Mouse (Mus musculus): ENCODE measurements around the gene Tmsb15b2. TPM values are rescaled to one million over a fixed set of nuclear protein-coding genes. Genes with fewer than 3 reads are reported as not detected.

Gene Tmsb15b2
- total and polyA plus RNA-seq, 3 experiments: not detected

Other genes with a start within 250 kb of the Tmsb15b2 start
- 617 and 648 TPM in 2 replicates for gene Morf4l2, start 231.8 kb downstream of the Tmsb15b2 start, total RNA-seq (2012; rRNA removed)
- gene Morf4l2, start 231.8 kb downstream of the Tmsb15b2 start, polyA plus RNA-seq (2012; ENCODE audit: insufficient read depth in 1 of 2, insufficient read length in 2 of 2, low read depth in 1 of 2, low replicate concordance in 2 of 2, missing spikeins in 1 of 2): 100 to 1,000 TPM in 1 of 2 experiments, not detected in 1; 921 TPM
- not detected in 2 replicates for gene Glra4, start 195.4 kb downstream of the Tmsb15b2 start, total RNA-seq (2012; rRNA removed)
- gene Glra4, start 195.4 kb downstream of the Tmsb15b2 start, polyA plus RNA-seq (2012; ENCODE audit: insufficient read depth in 1 of 2, insufficient read length in 2 of 2, low read depth in 1 of 2, low replicate concordance in 2 of 2, missing spikeins in 1 of 2): under 1 TPM in 1 of 2 experiments, not detected in 1; 0.13 TPM
- gene Plp1, start 152.8 kb downstream of the Tmsb15b2 start, total RNA-seq (2012; rRNA removed): 1.0 and 1.2 TPM in 2 replicates
- 10 to 100 TPM in 1 of 2 experiments, 1 to 10 TPM in 1; 2.5 to 30.8 TPM for gene Plp1, start 152.8 kb downstream of the Tmsb15b2 start, polyA plus RNA-seq (2012; ENCODE audit: insufficient read depth in 1 of 2, insufficient read length in 2 of 2, low read depth in 1 of 2, low replicate concordance in 2 of 2, missing spikeins in 1 of 2)
- gene Rab9b, start 106.7 kb downstream of the Tmsb15b2 start, total RNA-seq (2012; rRNA removed): not detected in 2 replicates
- not detected for gene Rab9b, start 106.7 kb downstream of the Tmsb15b2 start, polyA plus RNA-seq (2012; ENCODE audit: insufficient read depth in 1 of 2, insufficient read length in 2 of 2, low read depth in 1 of 2, low replicate concordance in 2 of 2, missing spikeins in 1 of 2)
- not detected in 2 replicates for gene H2bfm, start 48.2 kb downstream of the Tmsb15b2 start, total RNA-seq (2012; rRNA removed)
- not detected for gene H2bfm, start 48.2 kb downstream of the Tmsb15b2 start, polyA plus RNA-seq (2012; ENCODE audit: insufficient read depth in 1 of 2, insufficient read length in 2 of 2, low read depth in 1 of 2, low replicate concordance in 2 of 2, missing spikeins in 1 of 2)
- not detected in 2 replicates for gene Tmsb15l, start 1.4 kb upstream of the Tmsb15b2 start, total RNA-seq (2012; rRNA removed)
- gene Tmsb15l, start 1.4 kb upstream of the Tmsb15b2 start, polyA plus RNA-seq (2012; ENCODE audit: insufficient read depth in 1 of 2, insufficient read length in 2 of 2, low read depth in 1 of 2, low replicate concordance in 2 of 2, missing spikeins in 1 of 2): not detected
- not detected in 2 replicates for gene Tmsb15b1, start 1.4 kb upstream of the Tmsb15b2 start, total RNA-seq (2012; rRNA removed)
- gene Tmsb15b1, start 1.4 kb upstream of the Tmsb15b2 start, polyA plus RNA-seq (2012; ENCODE audit: insufficient read depth in 1 of 2, insufficient read length in 2 of 2, low read depth in 1 of 2, low replicate concordance in 2 of 2, missing spikeins in 1 of 2): not detected
- gene Zcchc18, start 17.7 kb upstream of the Tmsb15b2 start, total RNA-seq (2012; rRNA removed): 0.04 TPM in 1 of 2 replicates, not detected in the other
- gene Zcchc18, start 17.7 kb upstream of the Tmsb15b2 start, polyA plus RNA-seq (2012; ENCODE audit: insufficient read depth in 1 of 2, insufficient read length in 2 of 2, low read depth in 1 of 2, low replicate concordance in 2 of 2, missing spikeins in 1 of 2): under 1 TPM in 1 of 2 experiments, not detected in 1; 0.61 TPM
- 4.2 and 5.1 TPM in 2 replicates for gene Slc25a53, start 62.8 kb upstream of the Tmsb15b2 start, total RNA-seq (2012; rRNA removed)
- gene Slc25a53, start 62.8 kb upstream of the Tmsb15b2 start, polyA plus RNA-seq (2012; ENCODE audit: insufficient read depth in 1 of 2, insufficient read length in 2 of 2, low read depth in 1 of 2, low replicate concordance in 2 of 2, missing spikeins in 1 of 2): 1 to 10 TPM in 1 of 2 experiments, not detected in 1; 8.6 TPM
- 8.4 and 10.4 TPM in 2 replicates for gene Fam199x, start 74.1 kb upstream of the Tmsb15b2 start, total RNA-seq (2012; rRNA removed)
- 1 to 10 TPM in 1 of 2 experiments, not detected in 1; 5.9 TPM for gene Fam199x, start 74.1 kb upstream of the Tmsb15b2 start, polyA plus RNA-seq (2012; ENCODE audit: insufficient read depth in 1 of 2, insufficient read length in 2 of 2, low read depth in 1 of 2, low replicate concordance in 2 of 2, missing spikeins in 1 of 2)
- gene Esx1, start 146.6 kb upstream of the Tmsb15b2 start, total RNA-seq (2012; rRNA removed): not detected in 2 replicates
- gene Esx1, start 146.6 kb upstream of the Tmsb15b2 start, polyA plus RNA-seq (2012; ENCODE audit: insufficient read depth in 1 of 2, insufficient read length in 2 of 2, low read depth in 1 of 2, low replicate concordance in 2 of 2, missing spikeins in 1 of 2): not detected